Mouse (Mus musculus) gonadal fat pad, adult 2 months (tissue): ENCODE measurements around the gene Gucy2g. TPM values are rescaled to one million over a fixed set of nuclear protein-coding genes. Genes with fewer than 3 reads are reported as not detected.
"Not testable (repeated sequence)": the region's sequence is repeated elsewhere in the genome, so short reads cannot be mapped to it uniquely, and the experiment has no call there.

Experiments used
- DNase-seq: peaks from one replicate; pipeline ENCODE4 v3.0.0-alpha.2; 2012; ENCODE audit warnings: low read depth
- polyA plus RNA-seq: library from polyadenylated mRNA; depleted of rRNA; stranded (reverse); fragments of >200 nt; gene quantifications from 2 replicates; pipeline ENCODE4 v1.2.3, GENCODE M21; 2012

Gucy2g gene
- polyA plus RNA-seq, 1 experiment = 2.3 TPM

DNA sequence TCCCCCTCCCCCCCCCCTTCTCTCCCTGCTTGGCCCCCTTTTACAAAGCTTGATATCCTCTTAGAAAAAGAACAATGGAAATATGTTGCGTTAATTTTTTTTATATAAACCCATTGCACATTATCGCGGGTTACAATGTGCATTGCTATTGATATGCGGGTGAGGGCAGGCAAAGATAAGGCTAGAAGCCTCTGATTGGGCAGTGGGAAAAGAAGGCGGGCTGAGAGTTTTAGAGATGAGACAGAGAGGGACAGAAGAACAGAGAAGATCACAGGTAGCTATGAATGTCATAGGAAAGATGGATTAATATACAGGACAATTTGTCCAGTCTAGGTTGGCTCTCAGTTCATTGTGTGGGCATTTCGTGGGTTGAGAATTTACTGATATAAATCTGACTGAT, 33.8 kb downstream of the Gucy2g start:
- DNase-seq = no peak

DNA sequence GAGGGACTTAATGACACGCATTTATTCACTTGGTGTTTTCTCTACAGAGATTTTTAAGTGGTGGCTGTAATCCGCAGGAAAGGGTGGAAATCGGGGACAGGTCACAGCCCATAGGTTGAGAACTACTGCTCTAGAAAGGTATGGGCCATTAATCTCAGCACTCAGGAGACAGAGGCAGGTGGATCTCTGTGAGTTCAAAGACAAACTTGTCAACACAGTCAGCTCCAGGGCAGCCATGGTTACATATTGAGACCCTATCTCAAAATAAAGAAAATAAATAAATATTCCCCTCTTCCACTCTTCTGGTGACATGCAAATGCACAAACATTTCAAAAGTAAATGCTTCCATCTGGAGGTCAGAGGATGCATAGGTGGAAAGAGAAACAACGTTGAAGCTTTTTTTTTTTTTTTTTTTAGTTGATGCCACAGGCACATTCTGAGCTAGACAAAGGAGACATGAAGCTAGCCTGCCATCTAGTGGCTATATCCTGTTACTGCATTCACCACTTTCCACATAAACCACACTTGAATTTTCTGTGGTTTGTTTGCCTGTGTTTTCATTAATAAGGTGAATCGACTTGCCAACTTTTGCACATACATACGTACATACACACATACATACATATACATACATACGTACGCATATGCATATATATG, 34.4 kb downstream of the Gucy2g start:
- DNase-seq = no peak

DNA sequence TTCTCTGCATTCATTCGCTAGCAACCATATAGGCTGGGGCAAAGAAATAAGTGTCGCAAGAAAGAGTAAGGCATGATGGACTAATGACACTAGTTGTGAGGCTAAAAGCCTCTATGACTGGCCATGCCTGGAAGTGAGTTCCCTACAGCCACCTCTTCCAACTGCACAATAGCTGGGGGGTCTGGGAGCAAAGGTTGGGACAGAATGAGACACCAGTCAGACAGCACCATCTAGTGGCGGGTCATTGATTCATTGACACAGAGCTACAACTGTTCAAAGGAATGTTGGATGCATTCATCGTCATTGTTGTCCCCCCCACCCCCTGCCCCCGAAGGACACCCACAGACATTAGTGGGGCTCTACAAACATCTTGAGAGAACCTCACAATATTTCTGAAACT, 42.7 kb downstream of the Gucy2g start:
- no peak for DNase-seq

DNA sequence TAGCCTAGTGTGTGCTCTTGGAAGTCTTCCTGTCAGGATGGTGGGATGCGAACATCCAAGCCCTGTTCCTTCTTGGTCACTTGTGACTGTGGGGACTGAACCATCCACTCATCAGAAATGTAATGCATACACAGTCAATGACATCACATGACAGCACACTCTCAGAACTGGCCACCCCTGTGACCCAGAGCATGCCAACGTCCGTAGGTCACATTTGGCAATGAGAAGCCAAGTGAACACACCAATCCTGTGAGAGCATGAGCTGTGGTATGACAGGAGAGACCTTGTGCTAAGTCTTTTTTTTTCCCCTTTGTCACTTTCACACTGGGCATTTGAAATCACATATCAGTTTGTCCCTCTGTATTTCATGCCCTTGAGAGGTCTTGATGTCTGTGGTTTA, 45.5 kb downstream of the Gucy2g start:
- DNase-seq = no peak

DNA sequence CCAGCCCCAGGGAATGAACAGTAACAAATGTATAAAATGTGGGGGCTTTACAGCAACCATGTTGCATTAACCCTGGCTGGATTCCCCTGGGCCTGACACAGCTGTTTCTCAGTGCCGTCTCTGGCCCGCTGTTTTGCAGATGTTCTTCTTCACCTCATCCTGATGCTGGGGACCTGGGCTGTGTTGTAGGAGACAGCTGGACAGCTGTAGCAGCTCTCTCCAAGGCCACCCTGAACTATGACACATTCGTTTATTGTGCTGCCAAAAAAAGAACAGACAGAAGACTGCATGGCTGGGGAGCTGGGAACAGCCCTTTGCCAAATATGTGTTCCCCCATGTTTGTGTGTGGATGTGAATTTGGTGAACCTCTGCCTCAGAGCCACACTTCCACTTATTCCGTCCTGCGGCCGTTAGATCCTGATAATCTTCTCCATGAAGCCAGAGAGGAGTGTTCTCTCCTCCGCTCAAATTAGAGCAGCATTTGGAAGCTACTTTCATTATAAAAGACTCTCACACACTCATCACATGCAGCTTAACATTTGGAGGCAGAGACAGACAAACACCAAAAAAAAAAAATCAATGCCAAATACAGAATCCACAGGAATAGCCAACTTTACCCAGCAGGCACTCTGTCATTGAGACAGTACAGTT, 46.4 kb downstream of the Gucy2g start:
- no peak for DNase-seq

DNA sequence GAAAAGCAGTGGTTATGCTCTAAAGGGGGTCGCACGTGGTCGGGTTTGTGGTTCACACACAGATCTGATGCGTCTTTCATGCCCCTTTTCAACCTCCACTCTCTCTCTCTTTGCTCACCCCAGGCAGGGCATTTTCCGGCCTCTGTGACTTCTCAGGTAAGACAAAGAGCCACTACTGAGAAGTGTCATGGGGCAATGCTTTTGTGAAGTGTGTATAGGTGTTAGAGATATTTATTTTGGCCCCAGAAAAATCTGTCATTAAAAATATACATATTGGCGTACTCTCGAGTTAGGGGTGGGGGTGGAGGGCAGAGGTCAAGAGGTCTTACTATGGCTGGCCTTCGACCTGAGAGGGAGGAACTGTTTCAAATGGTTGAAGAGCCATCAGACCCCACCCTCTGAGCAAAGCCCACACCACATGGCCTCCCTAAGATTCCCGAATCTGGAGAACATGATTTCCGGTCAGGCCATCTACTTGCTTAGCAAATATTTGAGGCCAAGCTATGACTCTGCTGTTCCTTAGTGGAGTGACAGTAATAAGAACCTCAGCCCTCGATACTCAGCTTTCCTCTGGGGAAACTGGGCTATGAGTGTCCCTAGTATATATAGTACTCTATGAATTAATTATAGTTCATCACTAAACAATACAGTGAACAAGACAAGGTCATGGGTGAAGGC, 47.2 kb downstream of the Gucy2g start:
- DNase-seq = no peak

DNA sequence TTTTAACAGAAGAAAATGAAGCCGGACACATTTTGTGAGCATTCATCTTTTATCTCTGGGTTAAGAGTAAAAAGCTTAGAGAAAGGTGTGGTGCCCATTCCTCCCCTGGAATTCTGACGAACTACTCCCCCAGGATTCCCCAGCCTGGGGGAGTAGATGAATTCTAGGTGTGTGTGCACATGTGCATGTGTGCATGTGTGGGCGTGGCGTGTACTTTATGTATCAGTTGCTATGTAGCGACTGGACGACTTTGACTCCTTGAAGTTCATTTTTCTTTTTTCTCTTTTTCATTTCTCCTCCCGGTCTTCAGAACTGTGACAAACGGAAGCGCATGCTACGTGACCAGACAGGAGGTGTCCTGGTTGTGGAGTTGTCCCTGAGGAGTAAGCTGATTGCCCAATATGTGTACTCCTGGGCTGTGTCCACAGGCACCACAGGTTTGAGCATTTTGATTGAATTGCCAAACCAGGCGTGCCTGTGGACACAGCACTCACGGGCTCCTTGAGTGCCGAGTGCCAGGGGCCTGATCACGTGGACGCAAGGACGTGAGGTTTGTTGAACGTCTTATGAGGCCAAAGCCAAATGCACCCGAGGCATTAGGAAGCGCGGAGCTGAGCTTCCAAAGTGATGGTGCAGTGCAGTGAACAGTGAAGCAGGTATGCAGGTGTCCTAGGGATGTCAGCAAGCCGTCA, 48.6 kb downstream of the Gucy2g start:
- DNase-seq = peak; percentile 57

DNA sequence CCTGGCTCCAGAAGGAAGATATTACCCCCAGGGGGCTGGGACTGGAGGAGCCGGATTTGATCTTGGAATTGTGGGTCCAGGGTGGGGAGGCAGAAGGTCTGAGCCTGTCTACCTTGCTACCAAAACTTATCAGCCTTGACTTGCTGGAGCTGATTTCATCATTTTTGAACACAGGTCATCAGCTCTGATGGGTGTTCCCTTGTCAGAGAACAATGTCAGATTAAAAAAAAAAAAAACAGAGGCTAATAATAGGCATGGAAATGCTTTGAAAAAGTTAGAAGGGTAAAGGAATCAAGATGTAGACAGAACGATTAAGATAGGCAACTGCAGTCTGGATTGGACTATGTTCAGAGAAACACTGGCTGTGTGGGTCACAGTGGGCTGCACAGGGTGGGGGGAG, 49.4 kb downstream of the Gucy2g start:
- DNase-seq = no peak

DNA sequence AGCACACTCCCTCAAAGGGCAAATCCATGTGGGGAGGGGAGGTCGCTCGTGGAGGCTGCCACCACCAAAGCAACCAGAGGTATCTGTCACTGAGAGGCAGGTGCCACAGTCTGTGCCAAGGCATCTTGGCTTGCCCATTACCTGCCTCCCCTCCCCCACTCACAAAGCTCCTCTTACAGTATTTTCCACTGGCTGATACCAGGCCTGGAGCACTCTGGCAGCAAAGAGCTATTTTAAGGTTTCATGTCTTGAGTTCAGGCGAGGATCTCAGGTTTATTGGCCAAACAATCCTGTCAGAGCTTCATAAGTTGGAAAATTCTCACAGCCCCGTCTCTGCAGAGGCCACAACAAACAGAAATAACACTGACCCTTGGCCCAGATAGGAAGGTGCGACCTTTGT, 51.0 kb downstream of the Gucy2g start:
- DNase-seq = no peak

DNA sequence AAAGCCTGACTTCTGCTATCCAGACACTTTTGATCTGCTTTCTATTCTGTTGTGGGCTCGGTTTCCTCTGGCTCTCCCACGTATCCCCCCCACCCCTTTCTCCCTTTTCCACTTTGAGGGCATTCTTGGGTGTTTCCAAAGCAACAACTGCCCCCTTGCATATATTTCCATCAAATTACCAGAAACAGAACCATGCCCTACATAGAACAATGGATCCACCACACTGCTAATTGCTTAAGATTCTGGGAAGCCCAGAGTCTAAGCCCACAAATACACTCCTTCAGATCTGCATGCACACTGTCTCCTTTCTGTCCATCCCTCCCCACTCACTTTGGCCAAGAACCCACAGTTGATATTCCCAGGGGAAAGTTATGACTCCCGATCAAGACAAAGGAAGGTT, 55.4 kb downstream of the Gucy2g start:
- no peak for DNase-seq

DNA sequence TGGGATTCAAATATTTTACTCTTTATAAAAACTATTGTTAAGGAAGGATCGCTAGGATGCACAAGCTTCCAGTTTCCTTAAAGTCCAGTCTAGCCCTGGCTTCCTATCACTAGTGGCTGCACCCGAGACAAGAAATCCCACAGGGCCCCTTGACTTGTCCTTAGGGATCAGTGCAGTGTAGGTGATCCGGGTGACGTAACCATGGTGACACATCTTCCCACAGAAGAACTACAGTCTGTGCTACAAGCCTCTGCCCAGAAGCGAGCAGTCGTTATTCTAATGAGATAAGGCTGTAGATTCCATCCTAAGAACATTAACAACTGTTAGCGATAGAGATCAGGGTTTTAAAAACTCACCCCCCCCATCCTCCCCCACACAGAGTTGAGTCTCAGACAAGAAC, 56.0 kb downstream of the Gucy2g start:
- no peak for DNase-seq

DNA sequence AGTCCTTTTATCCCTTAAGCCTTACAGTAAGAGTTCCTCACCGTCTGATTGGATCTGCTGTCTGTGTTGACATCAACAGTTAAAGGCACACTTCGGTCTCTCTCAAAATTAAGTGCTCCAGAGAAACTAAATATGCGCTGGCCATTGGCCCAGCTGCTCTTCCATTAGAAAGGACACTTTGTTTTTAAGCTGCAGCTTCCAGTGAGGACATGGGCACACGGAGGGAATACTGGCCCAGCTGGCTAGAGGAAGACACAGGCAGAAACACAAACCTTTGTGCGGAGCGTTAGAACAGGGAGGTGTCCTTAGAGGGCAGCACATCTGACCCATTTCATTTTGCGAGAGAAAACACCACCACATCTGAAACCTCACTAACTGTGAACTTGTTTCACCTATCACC, 56.6 kb downstream of the Gucy2g start:
- no peak for DNase-seq

DNA sequence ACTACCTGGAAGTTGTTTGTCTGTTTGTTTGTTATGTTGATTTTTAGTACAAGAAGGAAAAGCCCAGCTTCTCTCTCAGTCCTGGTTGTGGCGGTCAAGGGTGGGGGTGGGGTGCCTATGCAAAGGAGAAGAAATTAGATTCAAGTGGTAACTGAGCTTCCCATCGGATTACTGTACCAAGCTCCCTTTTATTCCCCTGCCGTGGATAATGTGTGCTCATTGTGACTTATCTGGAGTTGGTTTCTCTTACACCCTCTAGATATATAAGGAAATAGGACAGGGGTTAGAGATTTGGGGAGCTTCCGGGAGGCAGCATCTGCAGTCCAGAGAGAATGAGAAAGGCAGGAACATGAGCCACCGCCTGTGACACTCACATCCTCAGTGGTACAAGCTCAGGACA, 60.6 kb downstream of the Gucy2g start, which contains the start of gene Tectb:
TSS of gene Tectb (plus strand) at position 301 of the 400 bp plus-strand sequence.
- no peak for DNase-seq

DNA sequence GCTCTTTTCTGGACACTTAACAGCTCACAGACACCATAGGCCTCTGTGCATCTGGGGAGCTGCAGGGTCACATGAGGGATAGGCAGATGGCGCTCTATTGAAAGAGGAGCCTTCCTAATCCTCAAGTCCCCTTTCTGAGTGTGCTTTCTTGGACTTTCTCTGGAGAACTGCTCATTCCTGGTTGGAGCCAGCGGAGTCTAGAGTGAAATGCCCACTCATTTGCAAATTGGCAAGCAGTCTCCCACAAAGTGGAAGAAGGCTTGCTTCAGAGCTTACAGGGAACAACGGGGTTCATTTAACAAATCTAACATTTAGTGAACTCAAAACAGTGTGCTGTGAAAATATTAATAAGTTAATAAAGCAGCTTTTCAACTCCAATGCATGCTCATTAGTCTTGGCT, 63.9 kb downstream of the Gucy2g start:
- DNase-seq = no peak

DNA sequence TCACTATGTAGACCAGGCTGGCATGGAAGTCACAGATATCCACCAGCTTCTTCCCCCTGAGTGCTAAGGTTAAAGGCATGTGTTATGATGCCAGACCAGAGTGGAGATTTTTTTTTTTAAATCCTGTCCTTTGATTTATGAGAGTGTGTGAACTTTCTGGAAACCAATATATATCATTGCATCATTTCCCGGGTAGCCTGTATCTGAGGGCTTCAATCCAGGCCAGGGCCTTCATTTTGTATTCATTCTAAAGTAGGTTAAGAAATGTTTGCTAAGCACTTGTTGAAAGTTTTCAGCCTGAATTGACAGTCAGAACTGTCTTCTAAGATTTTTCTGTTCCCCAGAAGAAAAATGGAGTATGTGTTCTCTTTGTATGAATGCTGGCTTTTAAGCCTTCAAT, 69.5 kb downstream of the Gucy2g start:
- no peak for DNase-seq

DNA sequence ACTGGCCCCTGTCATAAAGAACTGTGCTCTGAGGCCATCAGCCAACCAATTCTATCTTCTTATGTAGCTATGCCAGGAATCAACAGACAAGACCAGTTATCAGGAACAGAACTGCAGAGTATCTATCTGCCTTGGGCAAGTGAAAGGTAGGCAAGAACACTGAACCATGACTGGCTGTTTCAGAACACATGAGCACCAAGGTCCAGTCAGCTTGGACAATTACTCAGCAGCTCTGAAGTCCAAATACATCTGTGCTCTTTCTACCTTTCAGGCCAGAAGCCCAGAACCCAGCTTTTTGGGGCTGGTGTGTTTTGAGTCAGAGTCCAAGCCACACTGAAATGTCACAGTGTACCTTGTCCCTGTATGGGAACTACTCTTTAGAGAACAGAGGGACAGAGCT, 70.6 kb downstream of the Gucy2g start:
- no peak for DNase-seq

DNA sequence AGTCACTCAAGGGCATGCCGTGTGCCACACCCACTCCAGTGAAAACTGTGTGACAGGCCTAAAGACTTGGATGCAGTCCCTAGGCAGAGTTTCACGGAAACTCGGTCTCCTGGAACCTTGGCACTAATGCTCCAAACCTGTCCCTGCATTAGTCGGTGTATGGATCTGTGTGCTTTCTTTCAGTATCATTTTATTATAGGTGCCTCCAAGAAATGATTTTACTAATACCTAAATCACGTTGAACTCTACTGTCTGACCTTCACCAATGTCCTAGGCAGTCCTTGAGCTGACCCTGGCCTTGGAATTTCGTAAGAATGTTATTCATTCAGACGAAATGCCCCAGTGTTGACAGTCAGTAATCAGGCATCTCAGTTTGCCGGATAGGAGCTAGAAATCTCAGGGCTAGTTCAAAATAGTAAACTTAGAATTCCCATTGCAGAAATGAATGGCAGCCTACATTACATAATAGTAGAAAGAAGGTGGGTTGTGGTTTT, 71.8 kb downstream of the Gucy2g start:
- not testable (repeated sequence) for DNase-seq

DNA sequence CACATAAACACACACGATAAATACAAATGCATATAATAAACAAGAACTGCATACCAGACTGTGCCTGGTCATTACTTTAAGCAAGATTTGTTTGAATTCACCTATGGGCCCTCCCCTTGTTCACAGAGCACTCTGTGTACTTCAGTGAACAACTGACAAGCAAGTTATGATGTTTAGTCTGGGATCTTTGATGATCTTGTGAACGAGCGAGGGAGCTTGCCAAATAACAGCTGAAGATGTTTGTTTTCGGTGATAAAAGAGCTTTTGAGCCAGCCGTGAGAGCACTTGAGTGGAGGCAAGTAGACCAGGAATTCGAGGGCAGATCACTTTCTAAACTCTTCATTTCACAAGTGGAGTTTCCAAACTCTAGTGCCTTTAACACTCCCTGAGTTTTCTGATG, 72.7 kb downstream of the Gucy2g start:
- no peak for DNase-seq

DNA sequence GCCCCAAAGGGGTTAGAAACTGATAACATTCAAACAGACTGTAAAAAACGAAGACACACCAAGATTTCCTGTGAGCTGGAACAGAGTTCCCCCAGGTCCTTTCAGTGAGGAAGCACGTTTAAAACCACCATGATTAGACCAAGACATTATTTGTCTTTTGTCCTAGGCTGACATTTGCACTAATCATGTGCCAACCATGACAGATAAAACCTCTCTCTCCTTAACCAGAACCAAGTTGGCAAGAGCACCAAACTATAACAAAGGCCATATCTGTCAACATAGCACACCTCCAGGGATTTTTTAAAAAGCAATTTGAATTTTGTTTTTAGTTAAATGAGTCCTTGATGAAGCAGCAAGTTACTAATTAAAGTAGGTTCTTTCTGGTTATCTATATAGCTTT, 73.3 kb downstream of the Gucy2g start:
- DNase-seq = no peak

DNA sequence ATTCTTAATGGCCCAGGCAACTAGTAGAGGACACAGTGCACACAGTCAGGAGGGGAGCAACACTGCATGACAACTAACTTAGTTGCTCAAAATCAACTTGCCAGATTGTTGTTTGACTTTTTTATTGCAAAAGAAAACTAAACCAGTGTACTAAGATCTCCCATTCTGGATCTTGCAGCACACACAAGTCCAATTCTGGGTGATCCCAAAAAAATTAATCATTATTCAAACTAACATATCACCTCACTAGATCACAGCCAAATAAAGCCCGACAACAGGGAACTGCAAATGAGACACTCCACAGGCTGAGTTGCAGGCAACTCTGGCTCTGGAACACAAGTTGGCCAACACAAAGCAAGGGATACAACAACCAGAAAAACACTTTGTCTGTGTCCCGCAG, 74.3 kb downstream of the Gucy2g start:
- no peak for DNase-seq

DNA sequence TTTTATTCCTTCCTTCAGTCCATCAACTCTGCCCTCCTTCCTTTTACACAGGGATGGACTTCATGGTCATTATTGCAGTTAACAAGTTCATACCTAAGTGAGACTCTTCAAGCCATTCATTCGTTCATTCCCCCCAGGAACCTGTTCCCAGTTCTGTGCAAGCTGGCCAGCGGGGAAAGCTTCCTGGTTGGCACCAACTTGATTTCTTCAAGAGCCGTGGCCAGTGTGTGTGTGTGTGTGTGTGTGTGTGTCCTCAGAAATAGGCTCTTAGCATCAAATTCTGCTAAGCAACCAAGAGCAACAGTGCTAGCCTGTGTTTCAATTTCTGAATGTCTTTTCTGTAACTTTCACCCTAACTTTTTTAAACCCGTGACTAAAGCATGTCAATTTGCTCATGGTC, 75.1 kb downstream of the Gucy2g start:
- DNase-seq = no peak

DNA sequence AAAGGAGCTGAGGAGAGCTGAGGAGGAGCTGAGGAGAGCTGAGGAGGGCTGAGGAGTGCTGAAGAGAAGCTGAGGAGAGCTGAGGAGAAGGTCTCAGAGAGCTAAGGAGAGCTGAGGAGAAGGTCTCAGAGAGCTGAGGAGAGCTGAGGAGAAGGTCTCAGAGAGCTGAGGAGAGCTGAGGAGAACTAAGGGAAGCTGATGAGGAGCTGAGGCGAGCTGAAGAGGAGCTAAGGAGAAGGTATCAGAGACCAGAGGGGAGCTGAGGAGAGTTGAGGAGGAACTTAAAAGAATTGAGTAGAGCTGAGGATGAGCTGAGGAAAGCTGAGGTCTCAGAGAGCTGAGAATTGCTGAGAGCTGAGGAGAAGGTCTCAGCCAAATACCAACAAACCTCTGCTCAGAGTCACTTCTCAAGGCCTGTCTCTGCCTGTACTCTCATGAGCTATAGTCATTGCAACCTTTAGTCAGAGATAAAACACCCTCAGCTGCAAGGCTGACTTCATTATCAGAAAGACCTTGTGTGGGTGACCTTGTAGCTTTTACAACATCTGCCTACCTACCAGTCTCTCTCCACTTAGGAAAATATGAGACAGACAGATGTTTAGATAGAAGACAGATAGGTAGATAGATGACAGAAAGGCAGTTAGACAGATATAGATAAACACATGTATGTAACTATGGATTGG, 75.7 kb downstream of the Gucy2g start:
- DNase-seq = no peak
